Mouse (Mus musculus) gonadal fat pad, adult 2 months (tissue): ENCODE results near the gene Nr1i3. TPM values are rescaled to one million over a fixed set of nuclear protein-coding genes. Genes with fewer than 3 reads are reported as not detected.
A peak's percentile ranks its signal among the peaks of the same experiment; 100 is the strongest.

Source experiments
- DNase-seq: peaks from one replicate; pipeline ENCODE4 v3.0.0-alpha.2; 2012; ENCODE audit warnings: low read depth
- polyA plus RNA-seq: library from polyadenylated mRNA; depleted of rRNA; stranded (reverse); fragments of >200 nt; gene quantifications from 2 replicates; pipeline ENCODE4 v1.2.3, GENCODE M21; 2012; rRNA removed

The Nr1i3 gene
- 0.05 and 0.09 TPM in 2 replicates for polyA plus RNA-seq

GRCm38 (mm10) chr1:171213801-171214496 lies at the start of gene Nr1i3:
Gene Nr1i3 (plus strand): TSS chr1:171213970.
- no peak for DNase-seq

DNA sequence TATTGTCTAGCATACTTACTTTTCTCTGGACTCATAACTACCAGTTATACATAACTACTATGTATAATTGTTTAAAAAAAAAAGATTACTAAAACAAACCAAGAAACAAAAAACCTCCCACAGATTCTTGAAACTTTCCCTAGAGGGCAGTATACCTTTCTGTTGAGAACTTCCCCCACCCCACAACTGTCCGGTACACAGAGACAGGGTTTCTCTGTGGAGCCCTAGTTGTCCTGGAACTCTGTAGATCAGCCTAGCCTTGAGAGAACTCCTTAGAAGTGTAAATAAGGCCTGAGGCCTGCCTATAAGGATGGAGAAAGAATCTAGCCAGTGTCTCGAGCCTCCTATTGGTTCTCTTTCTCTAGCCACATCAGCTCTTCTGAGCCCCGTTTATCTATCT lies 49.5 kb upstream of the Nr1i3 start:
- no peak for DNase-seq

- DNase-seq, result no peak
These were observed 48.0 kb upstream of the Nr1i3 start for GRCm38 (mm10) chr1:171165629-171166345.

DNA sequence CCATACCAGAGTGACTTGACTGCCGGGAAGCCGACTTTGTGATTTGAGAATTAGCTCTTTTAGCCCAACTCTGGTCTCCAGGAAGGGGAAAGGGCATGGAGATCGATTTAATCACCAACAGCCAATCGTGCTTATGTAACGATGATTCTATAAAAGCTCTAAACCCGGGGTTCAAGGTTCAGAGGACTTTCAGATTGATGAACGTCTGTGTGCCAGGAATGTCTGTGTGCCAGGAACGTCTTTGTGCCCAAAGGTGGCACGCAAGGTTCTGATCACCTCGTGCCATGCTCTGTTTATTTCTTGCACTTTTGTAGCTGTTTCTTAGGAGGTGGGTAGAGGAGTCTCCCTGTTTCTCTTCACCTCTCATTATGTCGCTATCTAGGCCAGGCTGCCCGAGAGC lies 44.9 kb upstream of the Nr1i3 start:
- DNase-seq, result no peak

- DNase-seq, result no peak
These were observed 43.9 kb upstream of the Nr1i3 start for GRCm38 (mm10) chr1:171169913-171170312.

DNA sequence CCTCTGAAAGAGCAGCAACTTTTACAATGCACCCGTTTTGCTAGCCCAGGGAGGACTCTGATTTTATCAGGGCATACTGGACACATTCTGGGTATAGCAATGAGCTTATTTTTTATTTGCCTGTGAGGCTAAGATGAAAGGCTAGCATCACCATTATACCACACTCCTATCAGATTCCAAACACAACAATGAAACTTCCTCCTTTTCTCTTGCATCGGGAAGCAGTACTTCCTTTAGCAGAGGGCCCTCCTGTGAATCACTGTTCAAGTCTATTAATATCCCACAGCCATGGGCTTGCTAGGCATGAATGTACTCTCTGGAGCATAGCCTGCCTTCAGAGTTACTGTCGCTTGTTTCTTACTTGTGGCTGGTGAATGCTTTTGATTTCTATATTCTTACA lies 42.6 kb upstream of the Nr1i3 start:
- DNase-seq, result no peak

GRCm38 (mm10) chr1:171172779-171173178 lies 41.0 kb upstream of the Nr1i3 start:
- no peak for DNase-seq

GRCm38 (mm10) chr1:171179487-171180171 lies 34.1 kb upstream of the Nr1i3 start:
- DNase-seq, result no peak

- DNase-seq, result no peak
These were observed 30.7 kb upstream of the Nr1i3 start for GRCm38 (mm10) chr1:171183025-171183424.

GRCm38 (mm10) chr1:171183620-171184019 lies 30.1 kb upstream of the Nr1i3 start:
- no peak for DNase-seq

DNA sequence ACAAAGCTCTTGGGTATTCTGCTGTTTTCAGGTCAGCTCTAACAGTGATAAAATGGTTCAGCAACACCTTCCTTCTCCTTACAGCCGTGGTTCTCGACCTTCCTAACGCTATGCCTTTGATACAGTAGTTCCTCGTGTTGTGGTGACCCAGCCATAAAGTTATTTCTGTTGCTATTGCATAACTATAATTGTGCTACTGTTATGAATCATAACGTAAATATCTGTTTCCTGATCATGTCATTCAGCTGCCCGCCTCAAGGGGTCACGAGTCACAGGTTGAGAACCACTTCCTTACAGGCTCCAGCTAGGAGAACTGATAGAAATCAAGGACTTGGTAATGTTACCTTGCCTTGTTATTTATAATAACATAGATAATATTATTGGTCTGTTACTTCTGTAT lies 29.5 kb upstream of the Nr1i3 start:
- DNase-seq, result peak; percentile 38

- no peak for DNase-seq
These were observed 28.1 kb upstream of the Nr1i3 start for GRCm38 (mm10) chr1:171185655-171186054.

DNA sequence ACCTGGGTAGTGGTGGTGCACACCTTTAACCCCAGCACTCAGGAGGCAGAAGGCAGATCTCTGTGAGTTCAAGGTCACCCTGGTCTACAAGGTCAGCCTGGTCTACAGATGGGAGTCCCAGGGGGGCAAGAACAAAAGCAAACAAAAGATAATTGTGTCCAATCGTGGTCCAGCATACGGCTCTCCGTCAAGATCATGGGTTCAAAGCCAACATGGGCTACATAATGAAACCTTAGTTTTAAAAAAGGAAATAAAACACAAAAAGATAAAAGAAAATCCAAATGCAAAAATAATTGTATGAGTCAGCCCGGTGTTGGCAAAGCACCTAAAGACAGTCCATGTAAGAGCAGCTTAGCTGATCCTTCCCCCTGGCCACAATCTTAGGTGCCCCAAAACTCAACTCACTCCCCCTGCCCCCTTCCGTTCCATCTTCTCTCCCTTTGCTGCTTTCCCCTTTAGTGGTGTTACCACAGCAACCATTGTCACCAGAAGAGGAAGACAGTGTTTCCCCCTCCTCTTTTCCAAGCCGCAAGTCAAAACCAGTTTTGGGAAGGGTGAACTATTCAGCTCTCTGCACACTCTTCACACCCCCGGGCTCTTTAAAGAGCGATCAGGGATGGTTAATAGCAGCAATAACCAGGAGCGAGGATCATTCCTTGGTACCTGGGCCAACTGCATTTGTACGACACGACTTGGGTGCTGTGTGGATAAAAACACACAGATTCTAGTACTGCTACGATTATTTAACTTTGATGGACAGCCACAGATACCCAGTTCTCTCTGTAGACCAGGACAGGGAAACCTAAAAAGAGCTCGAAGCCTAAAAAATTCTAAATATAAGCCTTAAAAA lies 25.7 kb upstream of the Nr1i3 start:
- no peak for DNase-seq

- DNase-seq, result no peak
These were observed 24.7 kb upstream of the Nr1i3 start for GRCm38 (mm10) chr1:171189046-171189445.

GRCm38 (mm10) chr1:171189476-171190114 lies 24.2 kb upstream of the Nr1i3 start:
- DNase-seq, result no peak

DNA sequence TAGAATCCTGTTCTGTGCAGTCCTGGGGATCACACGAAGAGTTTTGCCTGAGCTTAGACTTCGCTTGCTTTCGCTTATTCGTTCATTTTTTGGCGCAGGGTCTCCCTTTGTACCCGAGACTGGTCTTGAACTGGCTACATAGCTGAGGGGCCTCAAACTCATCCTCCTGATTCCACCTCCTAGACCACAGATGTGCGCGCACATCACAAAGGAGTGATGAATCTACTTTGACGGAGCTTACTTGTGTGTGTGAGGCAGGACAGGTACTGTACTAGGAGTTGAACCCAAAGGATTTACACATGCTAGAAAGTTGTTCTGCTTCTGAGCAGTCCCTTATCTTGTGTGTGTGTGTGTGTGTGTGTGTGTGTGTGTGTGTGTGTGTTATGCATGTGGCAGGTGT lies 22.9 kb upstream of the Nr1i3 start:
- DNase-seq, result no peak

GRCm38 (mm10) chr1:171192283-171192682 lies 21.5 kb upstream of the Nr1i3 start:
- DNase-seq, result no peak

DNA sequence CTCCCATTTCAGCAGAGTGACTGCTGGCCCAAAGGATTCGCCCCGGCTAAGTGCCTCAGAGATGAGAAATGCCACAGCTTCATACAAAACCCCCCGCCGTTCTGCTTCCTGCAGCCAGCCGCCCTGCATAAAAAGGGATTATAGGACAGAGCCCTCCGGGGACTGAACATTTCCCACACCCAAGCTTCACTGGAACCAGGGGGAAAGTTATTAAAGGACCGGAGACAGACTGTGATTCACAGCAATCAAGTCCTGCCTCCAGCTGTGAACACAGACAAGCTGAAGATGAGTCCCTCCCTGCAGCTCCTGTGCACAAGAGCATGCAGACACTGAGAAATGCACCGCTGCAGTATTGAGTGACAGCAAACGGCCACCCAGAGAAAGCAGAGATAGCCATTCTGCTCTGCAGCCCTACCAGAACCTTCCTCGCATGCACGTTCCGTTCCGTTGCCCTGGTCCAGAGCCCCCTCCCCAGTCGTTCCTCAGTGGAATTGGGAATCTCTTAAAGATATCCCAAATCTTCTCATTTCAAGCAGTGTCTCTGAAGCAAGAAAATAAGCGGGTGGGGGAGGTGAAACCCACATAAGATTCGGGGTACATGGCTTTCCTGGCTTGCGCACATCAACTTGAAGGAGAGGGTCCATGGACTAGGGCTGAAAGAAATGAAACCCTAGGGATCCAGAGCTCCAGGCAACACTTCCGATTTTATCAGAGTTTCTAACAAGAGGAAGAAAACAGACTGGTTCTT lies 20.5 kb upstream of the Nr1i3 start:
- no peak for DNase-seq

DNA sequence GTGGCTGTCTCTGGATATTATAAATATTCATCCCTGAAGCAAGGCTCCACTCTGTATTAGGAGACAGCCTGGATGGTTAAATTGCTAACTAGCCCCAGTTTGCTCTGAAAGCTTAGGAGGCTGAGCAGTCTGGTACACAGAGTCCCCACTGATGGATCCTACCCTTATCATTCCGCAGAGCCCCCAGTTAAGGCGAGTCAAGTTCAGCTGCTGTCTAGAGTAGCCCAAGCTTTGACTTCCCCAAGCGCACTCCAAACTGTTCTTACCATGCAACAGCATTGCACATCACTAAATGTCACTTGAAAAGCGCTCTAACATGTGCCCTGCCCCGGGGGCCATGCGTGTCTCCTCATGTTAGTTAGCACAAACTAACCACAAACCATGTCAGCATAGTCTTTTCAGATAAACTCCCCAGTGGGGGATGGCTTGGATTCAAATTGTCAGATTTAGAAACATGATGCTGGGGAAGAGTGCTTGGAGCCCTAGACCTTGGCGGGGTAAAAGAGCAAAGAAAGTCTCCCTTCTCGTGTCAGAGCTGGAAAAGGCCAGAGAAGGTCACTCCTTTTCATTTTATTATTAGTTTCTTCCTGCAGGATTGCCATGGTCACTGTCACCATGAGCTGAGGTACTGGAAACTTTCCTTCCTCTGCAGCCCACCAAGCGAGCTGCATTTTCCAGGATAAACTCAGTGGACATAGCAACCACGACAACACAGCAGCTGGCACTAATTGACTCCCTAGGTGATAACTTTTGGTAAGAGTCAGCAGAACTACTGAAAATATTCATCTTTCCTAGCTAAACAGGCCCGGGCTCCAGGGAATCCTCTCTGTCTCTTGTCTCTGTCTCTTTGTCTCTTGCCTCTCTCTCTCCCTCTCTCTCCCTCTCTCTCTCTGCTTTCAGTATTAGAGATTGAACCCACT lies 19.6 kb upstream of the Nr1i3 start:
- no peak for DNase-seq
